Mouse (Mus musculus): ENCODE data around the gene Cdc26. TPM values are rescaled to one million over a fixed set of nuclear protein-coding genes. Genes with fewer than 3 reads are reported as not detected.

The Cdc26 gene
- polyA plus RNA-seq, 1 experiment from 2014 or later: 175 TPM

- no peak for TF ChIP-seq CTCF (IDR thresholded peaks at IDR 0.05; ENCODE audit: low read depth)
Measured at GRCm38 (mm10) chr4:62372818-62373520, 35.5 kb downstream of the Cdc26 start.

GRCm38 (mm10) chr4:62372410-62372809 lies 36.0 kb downstream of the Cdc26 start:
- 56% methylated on average over 1 of the region's 1 CpGs for WGBS
- Histone ChIP-seq H3K4me2 (no peak overlapping the region), H3K4me3 (ENCODE audit: low read depth, low read length) (no peak overlapping the region), H3K9me3 (ENCODE audit: low read depth, low read length) (no peaks in the 10 kb centered on the region), H3K27me3 (ENCODE audit: insufficient read depth, low read length) (no peaks in the 10 kb centered on the region), H3K4me1 (ENCODE audit: insufficient read depth) (no peaks in the 10 kb centered on the region), H3K36me3 (ENCODE audit: insufficient read depth) (no peaks in the 10 kb centered on the region), H3K27ac (ENCODE audit: low read depth) (no peak overlapping the region), H3K9ac (no peak overlapping the region)
- DNase-seq (no peak), ATAC-seq (ENCODE audit: insufficient read depth) (no peak)
- no peak for TF ChIP-seq CTCF (IDR thresholded peaks at IDR 0.05; ENCODE audit: low read depth)

More at GRCm38 (mm10) chr4:62372818-62373520, 35.5 kb downstream of the Cdc26 start:
- H3K36me3 ChIP-seq (ENCODE audit: insufficient read depth): no peaks in the 10 kb centered on the region
- ATAC-seq (ENCODE audit: insufficient read depth): no peak
- no peaks in the 10 kb centered on the region for H3K27me3 ChIP-seq (ENCODE audit: insufficient read depth, low read length)
- H3K27ac ChIP-seq (ENCODE audit: low read depth): no peak overlapping the region
- DNase-seq: no peak
- no peak overlapping the region for H3K4me3 ChIP-seq (ENCODE audit: low read depth, low read length)
- WGBS: 87% methylated on average over 9 of the region's 9 CpGs
- H3K4me2 ChIP-seq: no peak overlapping the region
- no peaks in the 10 kb centered on the region for H3K4me1 ChIP-seq (ENCODE audit: insufficient read depth)
- H3K9me3 ChIP-seq (ENCODE audit: low read depth, low read length): no peaks in the 10 kb centered on the region
- H3K9ac ChIP-seq: no peak overlapping the region

DNA sequence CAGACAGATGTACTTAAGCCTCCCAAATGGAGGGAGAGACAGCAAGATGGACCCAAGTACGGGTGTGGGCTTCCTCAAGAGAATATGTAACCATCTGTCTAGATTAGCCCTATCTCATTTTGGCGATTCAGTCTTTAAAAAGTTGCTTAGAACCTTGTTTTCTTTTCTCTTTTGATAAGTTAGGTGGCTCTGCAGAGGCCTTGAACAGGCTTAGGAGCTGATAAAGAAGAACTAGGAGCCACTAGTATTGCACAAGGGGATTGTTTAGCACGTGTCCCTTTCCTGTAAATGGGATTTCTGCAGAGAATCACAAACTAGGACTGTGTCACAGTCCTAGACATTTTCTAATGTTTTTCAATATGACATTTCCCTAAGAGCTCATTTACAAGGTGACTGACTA lies 39.4 kb downstream of the Cdc26 start:
- Histone ChIP-seq H3K9ac (no peak overlapping the region), H3K9me3 (ENCODE audit: low read depth, low read length) (no peaks in the 10 kb centered on the region), H3K4me1 (ENCODE audit: insufficient read depth) (no peaks in the 10 kb centered on the region), H3K4me3 (ENCODE audit: low read depth, low read length) (no peak overlapping the region), H3K27me3 (ENCODE audit: insufficient read depth, low read length) (no peaks in the 10 kb centered on the region), H3K27ac (ENCODE audit: low read depth) (no peak overlapping the region), H3K4me2 (no peak overlapping the region), H3K36me3 (ENCODE audit: insufficient read depth) (no peaks in the 10 kb centered on the region)
- ATAC-seq (ENCODE audit: insufficient read depth) (no peak), DNase-seq (no peak)
- no peak for TF ChIP-seq CTCF (IDR thresholded peaks at IDR 0.05; ENCODE audit: low read depth)
- 49% methylated on average over 3 of the region's 3 CpGs for WGBS

DNA sequence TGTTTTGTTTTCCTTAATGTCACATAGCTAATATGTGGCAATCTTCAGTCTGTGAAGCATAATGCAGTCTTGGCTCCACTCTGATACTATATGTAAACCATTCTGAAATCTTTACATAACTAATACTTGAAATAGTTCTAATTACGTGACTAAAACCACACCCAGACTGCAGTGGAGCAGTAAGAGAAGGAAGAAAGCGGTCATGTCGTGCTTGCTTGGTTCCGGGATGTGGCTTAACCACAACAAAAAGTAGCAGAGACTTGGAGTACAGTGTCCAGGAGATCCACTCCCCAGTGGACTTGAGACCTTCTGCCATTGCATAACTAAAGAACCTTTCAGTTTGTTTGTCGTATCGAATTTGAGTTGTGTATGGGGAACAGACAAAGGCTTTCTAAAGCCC lies 40.9 kb downstream of the Cdc26 start:
- DNase-seq (no peak), ATAC-seq (ENCODE audit: insufficient read depth) (no peak)
- Histone ChIP-seq H3K4me3 (ENCODE audit: low read depth, low read length) (no peak overlapping the region), H3K36me3 (ENCODE audit: insufficient read depth) (no peaks in the 10 kb centered on the region), H3K27ac (ENCODE audit: low read depth) (no peak overlapping the region), H3K4me2 (no peak overlapping the region), H3K27me3 (ENCODE audit: insufficient read depth, low read length) (no peaks in the 10 kb centered on the region), H3K4me1 (ENCODE audit: insufficient read depth) (no peaks in the 10 kb centered on the region), H3K9ac (no peak overlapping the region), H3K9me3 (ENCODE audit: low read depth, low read length) (no peaks in the 10 kb centered on the region)
- 84% methylated on average over 6 of the region's 6 CpGs for WGBS
- no peak for TF ChIP-seq CTCF (IDR thresholded peaks at IDR 0.05; ENCODE audit: low read depth)

DNA sequence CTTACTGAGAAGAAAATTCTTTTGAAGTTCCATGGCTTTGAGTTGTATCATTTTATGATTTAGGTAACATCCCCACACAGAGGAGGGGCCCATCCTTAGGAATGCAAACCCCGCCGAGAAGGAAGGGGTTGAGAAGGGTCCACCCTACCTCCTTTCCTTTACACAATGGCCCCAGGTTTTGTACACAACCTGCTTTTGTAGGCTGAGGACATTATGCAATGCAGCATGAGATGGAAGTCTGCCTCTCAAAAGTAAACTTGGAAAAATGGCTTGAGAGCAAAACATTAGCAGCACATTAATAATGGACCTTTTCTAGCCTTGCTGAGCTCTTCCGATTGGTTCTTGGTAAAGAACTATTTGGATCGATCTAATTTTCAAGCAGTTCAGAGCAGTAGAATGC lies 42.2 kb downstream of the Cdc26 start:
- DNase-seq: no peak
- no peak overlapping the region for H3K27ac ChIP-seq (ENCODE audit: low read depth)
- 0 out of 2 replicates have a peak, but pooled peaks cover 7% of the 10 kb centered on the region for H3K4me1 ChIP-seq (ENCODE audit: insufficient read depth)
- ATAC-seq (ENCODE audit: insufficient read depth): 0 out of 2 replicates have a peak, but pooled peaks have one; percentile 35
- 69% methylated on average over 4 of the region's 4 CpGs for WGBS
- no peak overlapping the region for H3K9ac ChIP-seq
- H3K9me3 ChIP-seq (ENCODE audit: low read depth, low read length): no peaks in the 10 kb centered on the region
- no peak for TF ChIP-seq CTCF (IDR thresholded peaks at IDR 0.05; ENCODE audit: low read depth)
- H3K4me3 ChIP-seq (ENCODE audit: low read depth, low read length): no peak overlapping the region
- no peaks in the 10 kb centered on the region for H3K36me3 ChIP-seq (ENCODE audit: insufficient read depth)
- no peak overlapping the region for H3K4me2 ChIP-seq
- H3K27me3 ChIP-seq (ENCODE audit: insufficient read depth, low read length): no peaks in the 10 kb centered on the region

DNA sequence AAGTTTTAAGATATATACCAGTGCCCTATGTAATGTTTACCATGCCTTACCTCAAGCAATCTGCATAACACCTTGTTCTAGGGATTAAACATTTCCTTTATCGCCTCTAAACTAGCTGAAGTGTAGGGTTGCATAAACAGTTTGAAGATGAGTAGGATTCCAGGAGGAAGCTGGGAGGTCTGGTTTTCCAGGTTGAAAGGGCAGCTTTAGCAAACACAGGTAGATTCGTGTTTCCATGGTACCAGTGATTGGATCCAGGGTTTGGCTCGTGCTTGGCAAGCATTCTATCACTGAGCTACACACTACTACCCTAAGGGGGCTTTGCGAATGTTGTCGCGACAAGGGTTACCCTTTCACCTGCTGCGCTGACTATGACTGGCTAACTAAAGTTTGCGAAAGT lies 44.1 kb downstream of the Cdc26 start:
- Histone ChIP-seq H3K4me2 (no peak overlapping the region), H3K27ac (ENCODE audit: low read depth) (no peak overlapping the region), H3K27me3 (ENCODE audit: insufficient read depth, low read length) (no peaks in the 10 kb centered on the region), H3K9ac (no peak overlapping the region), H3K9me3 (ENCODE audit: low read depth, low read length) (no peaks in the 10 kb centered on the region), H3K36me3 (ENCODE audit: insufficient read depth) (no peaks in the 10 kb centered on the region), H3K4me1 (ENCODE audit: insufficient read depth) (0 out of 2 replicates have a peak, but pooled peaks cover 7% of the 10 kb centered on the region), H3K4me3 (ENCODE audit: low read depth, low read length) (no peak overlapping the region)
- DNase-seq (no peak), ATAC-seq (ENCODE audit: insufficient read depth) (no peak)
- 75% methylated on average over 8 of the region's 8 CpGs for WGBS
- TF ChIP-seq CTCF (IDR thresholded peaks at IDR 0.05; ENCODE audit: low read depth): no peak

- no peak for ATAC-seq (ENCODE audit: insufficient read depth)
- Histone ChIP-seq H3K4me3 (ENCODE audit: low read depth, low read length) (no peak overlapping the region), H3K27ac (ENCODE audit: low read depth) (no peak overlapping the region), H3K36me3 (ENCODE audit: insufficient read depth) (no peaks in the 10 kb centered on the region), H3K27me3 (ENCODE audit: insufficient read depth, low read length) (no peaks in the 10 kb centered on the region), H3K9me3 (ENCODE audit: low read depth, low read length) (no peaks in the 10 kb centered on the region), H3K4me1 (ENCODE audit: insufficient read depth) (0 out of 2 replicates have a peak, but pooled peaks cover 7% of the 10 kb centered on the region), H3K9ac (no peak overlapping the region), H3K4me2 (peak overlapping the region; percentile 70)
- TF ChIP-seq CTCF (IDR thresholded peaks at IDR 0.05; ENCODE audit: low read depth): no peak
- 74% methylated on average over 2 of the region's 2 CpGs for WGBS
- DNase-seq: no peak
Measured at GRCm38 (mm10) chr4:62362437-62362836, 46.0 kb downstream of the Cdc26 start.

Data from lung, embryonic 14.5 days (tissue).